Mouse (Mus musculus): Measurements from ENCODE around the gene Mia3. TPM values are rescaled to one million over a fixed set of nuclear protein-coding genes. Genes with fewer than 3 reads are reported as not detected.
"Not testable (repeated sequence)": the region's sequence is repeated elsewhere in the genome, so short reads cannot be mapped to it uniquely, and the experiment has no call there.

The Mia3 gene
- polyA plus RNA-seq (2012; rRNA removed) = 25.7 and 49.8 TPM in 2 replicates

- Histone ChIP-seq H3K27me3 (ENCODE audit: control insufficient read depth, insufficient read depth, low read length) (no peaks in the 10 kb centered on the region), H3K27ac (ENCODE audit: insufficient read depth, low read depth, low read length) (peak within 1 kb of the TSS; percentile 2; the same call in 1 of the 2 replicates), H3K4me1 (ENCODE audit: control insufficient read depth, insufficient read depth, insufficient read length, low read length) (peaks cover 12% of the 10 kb centered on the region), H3K4me3 (ENCODE audit: low read depth, low read length) (peak within 1 kb of the TSS; percentile 85), H3K36me3 (ENCODE audit: control insufficient read depth, insufficient read depth, low read length) (peaks cover 8% of the 10 kb centered on the region)
- TF ChIP-seq POLR2A (IDR thresholded peaks at IDR 0.05; ENCODE audit: low read depth, low read length) (peak; percentile 55), CTCF (IDR thresholded peaks at IDR 0.05; ENCODE audit: extremely low read depth, insufficient read length, insufficient replicate concordance, low read depth, low read length) (no peak)
- WGBS = under 1% methylated on average over 51 of the region's 51 CpGs
These were observed at the start of gene Mia3 for GRCm38 (mm10) chr1:183369427-183370014. Mia3 (minus strand) TSS chr1:183369553.

GRCm38 (mm10) chr1:183417873-183418272 lies 48.5 kb upstream of the Mia3 start, which contains the start of gene Hhipl2:
Hhipl2 (plus strand) TSS chr1:183418215.
- WGBS = 84% methylated on average over 12 of the region's 12 CpGs
- Histone ChIP-seq H3K27ac (ENCODE audit: insufficient read depth, low read depth, low read length) (no peak within 1 kb of the TSS), H3K36me3 (ENCODE audit: control insufficient read depth, insufficient read depth, low read length) (no peaks in the 10 kb centered on the region), H3K27me3 (ENCODE audit: control insufficient read depth, insufficient read depth, low read length) (no peaks in the 10 kb centered on the region), H3K4me3 (ENCODE audit: low read depth, low read length) (no peak within 1 kb of the TSS), H3K4me1 (ENCODE audit: control insufficient read depth, insufficient read depth, insufficient read length, low read length) (peaks cover 5% of the 10 kb centered on the region; the same call in 1 of the 2 replicates)
- TF ChIP-seq CTCF (IDR thresholded peaks at IDR 0.05; ENCODE audit: extremely low read depth, insufficient read length, insufficient replicate concordance, low read depth, low read length) = no peak
- TF ChIP-seq POLR2A (IDR thresholded peaks at IDR 0.05; ENCODE audit: low read depth, low read length) = no peak

GRCm38 (mm10) chr1:183414081-183414727 lies 44.9 kb upstream of the Mia3 start:
- H3K27me3 ChIP-seq (ENCODE audit: control insufficient read depth, insufficient read depth, low read length) = no peaks in the 10 kb centered on the region
- H3K36me3 ChIP-seq (ENCODE audit: control insufficient read depth, insufficient read depth, low read length) = peaks cover 17% of the 10 kb centered on the region
- WGBS = 82% methylated on average over 15 of the region's 15 CpGs
- H3K4me1 ChIP-seq (ENCODE audit: control insufficient read depth, insufficient read depth, insufficient read length, low read length) = no peaks in the 10 kb centered on the region
- H3K27ac ChIP-seq (ENCODE audit: insufficient read depth, low read depth, low read length) = no peak overlapping the region
- no peak overlapping the region for H3K4me3 ChIP-seq (ENCODE audit: low read depth, low read length)
- TF ChIP-seq CTCF (IDR thresholded peaks at IDR 0.05; ENCODE audit: extremely low read depth, insufficient read length, insufficient replicate concordance, low read depth, low read length) = no peak
- no peak for TF ChIP-seq POLR2A (IDR thresholded peaks at IDR 0.05; ENCODE audit: low read depth, low read length)

- 90% methylated on average over 3 of the region's 3 CpGs for WGBS
- H3K27ac ChIP-seq (ENCODE audit: insufficient read depth, low read depth, low read length) = no peak overlapping the region
- peaks cover 52% of the 10 kb centered on the region for H3K36me3 ChIP-seq (ENCODE audit: control insufficient read depth, insufficient read depth, low read length)
- H3K4me3 ChIP-seq (ENCODE audit: low read depth, low read length) = no peak overlapping the region
- H3K4me1 ChIP-seq (ENCODE audit: control insufficient read depth, insufficient read depth, insufficient read length, low read length) = no peaks in the 10 kb centered on the region
- TF ChIP-seq POLR2A (IDR thresholded peaks at IDR 0.05; ENCODE audit: low read depth, low read length) = no peak
- no peak for TF ChIP-seq CTCF (IDR thresholded peaks at IDR 0.05; ENCODE audit: extremely low read depth, insufficient read length, insufficient replicate concordance, low read depth, low read length)
- no peaks in the 10 kb centered on the region for H3K27me3 ChIP-seq (ENCODE audit: control insufficient read depth, insufficient read depth, low read length)
These were observed 34.0 kb upstream of the Mia3 start for GRCm38 (mm10) chr1:183403396-183403795.

GRCm38 (mm10) chr1:183388426-183389406 lies 19.4 kb upstream of the Mia3 start, which contains the start of gene Taf1a:
Taf1a (plus strand) TSS chr1:183388981.
- peak within 1 kb of the TSS; percentile 2; the same call in 1 of the 2 replicates for H3K27ac ChIP-seq (ENCODE audit: insufficient read depth, low read depth, low read length)
- peaks cover 5% of the 10 kb centered on the region; the same call in 1 of the 2 replicates for H3K36me3 ChIP-seq (ENCODE audit: control insufficient read depth, insufficient read depth, low read length)
- WGBS = 5% methylated on average over 44 of the region's 44 CpGs
- TF ChIP-seq POLR2A (IDR thresholded peaks at IDR 0.05; ENCODE audit: low read depth, low read length) (0 out of 2 replicates have a peak, but pooled peaks have one; percentile 32), CTCF (IDR thresholded peaks at IDR 0.05; ENCODE audit: extremely low read depth, insufficient read length, insufficient replicate concordance, low read depth, low read length) (no peak)
- no peaks in the 10 kb centered on the region for H3K27me3 ChIP-seq (ENCODE audit: control insufficient read depth, insufficient read depth, low read length)
- H3K4me1 ChIP-seq (ENCODE audit: control insufficient read depth, insufficient read depth, insufficient read length, low read length) = peaks cover 3% of the 10 kb centered on the region; the same call in 1 of the 2 replicates
- H3K4me3 ChIP-seq (ENCODE audit: low read depth, low read length) = peak within 1 kb of the TSS; percentile 75

- not testable (repeated sequence) for H3K4me1 ChIP-seq (ENCODE audit: control insufficient read depth, insufficient read depth, insufficient read length, low read length); H3K4me3 ChIP-seq (ENCODE audit: low read depth, low read length); H3K27ac ChIP-seq (ENCODE audit: insufficient read depth, low read depth, low read length); H3K36me3 ChIP-seq (ENCODE audit: control insufficient read depth, insufficient read depth, low read length); H3K27me3 ChIP-seq (ENCODE audit: control insufficient read depth, insufficient read depth, low read length)
- whole genome bisulfite sequencing = 98% methylated on average over 3 of the region's 3 CpGs
These were observed 18.1 kb upstream of the Mia3 start for GRCm38 (mm10) chr1:183387421-183387820.
